Mouse (Mus musculus) yolk sac, embryonic 10.5 days (tissue): ENCODE data around the gene Wdr89.

Experiments
- DNase-seq: peaks from one replicate; pipeline ENCODE4 v3.0.0-alpha.2; 2017; ENCODE audit warnings: low spot score

Wdr89 gene

DNA sequence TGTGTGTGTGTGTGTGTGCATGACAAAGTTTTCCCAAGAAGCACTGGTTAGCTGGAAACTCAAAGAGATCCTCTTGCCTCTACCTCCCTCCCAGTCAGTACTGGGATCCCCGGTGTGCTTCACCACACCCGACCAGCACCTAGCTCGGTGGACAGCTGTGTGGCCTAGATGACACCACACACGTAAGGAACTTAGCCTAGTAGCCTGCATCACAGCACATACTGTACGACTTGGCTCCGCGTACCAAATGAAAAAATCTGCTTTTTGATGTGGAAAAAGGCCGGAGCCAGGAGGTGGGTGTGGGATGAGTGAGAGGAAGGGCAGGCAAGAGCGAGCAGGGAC, 450 bp downstream of the Wdr89 start:
- no peak for DNase-seq

- no peak for DNase-seq
Observed at GRCm38 (mm10) chr12:75668221-75668620, 1.1 kb downstream of the Wdr89 start.

DNA sequence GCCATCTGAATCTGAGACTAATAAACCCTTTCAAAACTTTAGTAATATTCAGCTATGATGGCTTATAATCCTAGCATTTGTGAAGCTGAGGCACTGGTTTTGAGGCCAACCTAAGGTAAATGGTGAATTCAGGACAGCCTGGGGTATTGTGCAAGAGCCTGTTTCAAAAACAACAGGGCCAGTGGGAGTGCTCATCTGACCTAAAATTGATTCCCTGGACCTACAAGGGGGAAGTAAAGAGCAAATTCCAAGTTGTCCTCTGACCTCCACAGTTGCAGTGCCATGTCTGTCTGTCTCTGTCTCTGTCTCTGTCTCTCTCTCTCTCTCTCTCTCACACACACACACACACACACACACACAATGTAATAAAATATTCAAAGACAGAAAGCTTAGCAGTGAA, 2.4 kb downstream of the Wdr89 start:
- no peak for DNase-seq

DNA sequence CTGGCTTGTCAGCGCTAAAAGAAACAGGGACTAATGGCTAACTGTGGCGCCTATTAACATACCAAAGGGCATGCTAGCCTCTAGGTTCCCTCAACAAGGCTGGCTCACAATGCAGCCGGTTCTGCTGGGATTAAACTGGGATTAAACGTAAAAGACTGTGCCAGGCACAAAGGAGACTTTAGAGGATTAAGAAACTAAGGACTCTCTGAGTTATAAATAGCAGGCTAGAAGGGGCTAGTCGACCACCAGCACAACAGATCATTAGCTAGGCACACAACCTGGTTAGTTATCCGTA, 4.9 kb downstream of the Wdr89 start:
- no peak for DNase-seq

GRCm38 (mm10) chr12:75663646-75664515, 5.5 kb downstream of the Wdr89 start:
- no peak for DNase-seq

DNA sequence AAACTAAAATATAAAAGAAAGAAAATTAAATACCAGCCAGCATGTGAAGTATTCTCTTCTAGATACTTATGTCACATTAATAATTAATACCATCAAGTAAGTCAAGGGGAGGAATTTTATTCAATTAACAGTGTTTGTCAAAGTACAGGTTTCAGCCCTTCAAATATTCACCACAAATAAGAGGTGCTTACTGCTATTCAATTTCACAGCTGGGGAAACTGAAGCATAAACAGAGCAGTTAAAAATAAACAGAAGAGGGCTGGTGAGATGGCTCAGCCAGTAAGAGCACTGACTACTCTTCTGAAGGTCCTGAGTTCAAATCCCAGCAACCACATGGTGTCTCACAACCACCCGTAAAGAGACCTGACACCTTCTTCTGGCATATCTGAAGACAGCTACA, 7.0 kb downstream of the Wdr89 start:
- DNase-seq, result no peak

- no peak for DNase-seq
Observed at GRCm38 (mm10) chr12:75658403-75658802, 10.9 kb downstream of the Wdr89 start.

- DNase-seq, result no peak
Observed at GRCm38 (mm10) chr12:75656580-75656979, 12.8 kb downstream of the Wdr89 start.

GRCm38 (mm10) chr12:75654247-75654801, 15.0 kb downstream of the Wdr89 start:
- no peak for DNase-seq

DNA sequence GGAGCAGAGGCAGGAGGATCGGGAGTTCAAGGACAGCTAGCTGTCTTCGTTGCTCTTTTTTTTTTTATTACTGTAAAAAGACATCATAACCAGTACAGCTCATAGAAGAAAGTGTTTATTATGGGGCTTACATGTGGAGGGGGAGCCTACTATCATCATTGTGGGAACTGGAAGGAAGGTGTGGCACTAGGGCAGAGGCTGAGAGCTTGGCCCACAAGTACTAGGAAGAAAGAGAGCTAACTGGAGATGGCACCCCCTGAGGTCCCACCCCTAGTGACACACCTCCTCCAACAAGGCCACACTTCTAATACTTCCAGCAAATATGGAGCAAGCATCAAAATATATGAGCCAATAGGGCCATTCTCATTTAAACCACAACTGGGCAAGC, 19.6 kb downstream of the Wdr89 start:
- DNase-seq, result no peak

GRCm38 (mm10) chr12:75649058-75649705, 20.2 kb downstream of the Wdr89 start:
- DNase-seq, result no peak

DNA sequence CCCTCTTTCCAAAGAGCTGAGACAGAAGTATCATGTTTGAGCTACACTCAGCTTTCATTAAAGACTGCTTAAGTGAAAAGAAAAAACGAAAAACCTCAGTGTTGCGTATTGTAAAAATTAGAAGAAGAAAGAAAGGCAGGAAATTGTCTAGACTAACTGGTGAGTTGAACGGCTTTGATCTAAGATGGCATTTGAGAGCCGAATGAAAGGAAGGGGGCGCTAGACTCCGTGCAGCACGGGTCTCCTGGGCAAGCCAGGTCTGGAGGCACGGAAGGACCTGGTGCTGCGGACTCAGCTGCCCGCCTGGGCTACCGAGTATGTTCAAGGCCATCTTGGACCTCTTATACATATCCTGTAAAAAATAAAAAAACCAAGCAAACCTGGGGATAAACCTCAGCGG, 21.1 kb downstream of the Wdr89 start:
- DNase-seq, result no peak

- no peak for DNase-seq
Observed at GRCm38 (mm10) chr12:75647663-75648062, 21.7 kb downstream of the Wdr89 start.

GRCm38 (mm10) chr12:75645780-75646179, 23.6 kb downstream of the Wdr89 start:
- DNase-seq, result no peak

DNA sequence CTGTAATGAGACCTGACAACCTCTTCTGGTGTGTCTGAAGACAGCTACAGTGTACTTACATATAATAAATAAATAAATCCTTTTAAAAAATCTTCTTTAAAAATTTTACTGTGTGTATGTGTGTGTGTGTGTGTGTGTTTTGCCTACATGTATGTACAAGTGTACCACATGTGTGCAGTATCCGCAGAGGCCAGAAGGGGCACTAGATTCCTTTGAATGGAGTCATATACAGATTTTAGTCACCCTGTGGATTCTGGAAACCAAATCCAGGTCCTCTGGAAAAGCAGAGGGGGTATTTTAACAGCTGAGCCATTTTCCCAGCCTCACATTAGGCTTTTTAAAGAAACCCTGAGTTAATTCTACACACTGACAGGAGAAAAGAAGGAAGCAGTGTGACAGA, 27.6 kb downstream of the Wdr89 start:
- DNase-seq, result no peak

DNA sequence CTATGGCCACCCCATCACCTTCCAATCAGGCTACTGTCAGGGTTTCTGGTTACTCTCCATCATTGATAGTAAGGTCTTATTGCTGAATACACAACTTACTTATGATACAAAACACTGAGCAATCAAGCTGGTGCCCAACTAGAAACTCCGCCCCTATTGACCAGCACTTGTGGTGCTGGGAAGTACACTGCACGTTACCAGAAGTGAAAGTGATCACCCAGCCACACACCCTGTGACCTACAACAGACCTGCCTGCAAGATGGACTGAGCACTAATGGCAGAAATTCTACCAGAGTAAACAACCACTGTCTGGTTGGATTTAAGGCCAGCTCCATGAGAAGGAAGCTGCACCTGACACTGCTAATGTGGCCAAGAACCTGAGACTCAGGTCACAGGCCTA, 31.0 kb downstream of the Wdr89 start:
- no peak for DNase-seq

GRCm38 (mm10) chr12:75637103-75637502, 32.2 kb downstream of the Wdr89 start:
- no peak for DNase-seq

DNA sequence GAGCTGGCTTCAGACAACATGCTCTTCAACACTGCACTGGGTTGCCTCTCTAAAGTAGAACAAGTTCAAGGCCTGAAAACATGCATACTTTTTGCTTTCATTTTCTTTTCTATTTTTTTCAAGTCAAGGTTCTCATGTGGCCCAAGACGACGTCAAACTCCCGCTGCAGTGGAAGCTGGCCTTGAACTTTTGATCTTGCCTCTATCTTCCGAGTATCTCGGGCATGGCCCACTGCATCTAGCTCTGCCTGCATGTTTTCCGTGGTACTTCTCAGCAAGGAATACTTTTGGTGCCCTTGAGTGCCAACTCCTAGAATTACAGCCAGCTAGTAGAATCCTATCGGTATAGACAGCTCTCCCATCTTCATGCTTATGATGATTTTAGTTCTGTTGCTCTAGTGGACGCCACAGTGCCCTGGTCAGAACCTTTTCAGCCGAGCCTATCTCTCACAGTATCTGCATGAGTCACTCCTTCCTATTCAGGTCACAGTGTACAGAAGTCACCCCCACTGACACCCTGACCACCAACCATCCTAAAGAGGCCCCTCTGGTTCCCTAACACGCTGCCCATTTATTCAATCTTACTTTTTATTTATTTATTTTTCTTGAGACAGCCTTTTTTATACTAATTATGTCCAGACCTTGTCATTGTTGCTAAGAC, 33.4 kb downstream of the Wdr89 start:
- no peak for DNase-seq

DNA sequence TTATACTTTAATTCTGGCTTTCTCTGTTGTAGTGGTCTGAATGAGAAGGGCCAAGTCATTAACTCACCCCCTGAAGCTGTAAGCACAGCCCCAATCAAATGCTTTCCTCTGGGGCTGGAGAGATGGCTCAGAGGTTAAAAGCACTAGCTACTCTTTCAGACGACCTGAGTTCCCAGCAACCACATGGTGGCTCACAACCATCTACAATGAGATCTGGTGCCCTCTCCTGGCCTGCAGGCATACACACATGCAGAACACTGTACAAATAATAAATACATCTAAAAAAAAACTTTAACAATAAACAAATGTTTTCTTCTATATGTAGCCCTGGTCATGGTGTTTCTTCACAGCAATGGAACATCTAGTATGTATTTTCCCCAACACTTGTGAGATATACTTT, 39.7 kb downstream of the Wdr89 start:
- DNase-seq, result no peak

DNA sequence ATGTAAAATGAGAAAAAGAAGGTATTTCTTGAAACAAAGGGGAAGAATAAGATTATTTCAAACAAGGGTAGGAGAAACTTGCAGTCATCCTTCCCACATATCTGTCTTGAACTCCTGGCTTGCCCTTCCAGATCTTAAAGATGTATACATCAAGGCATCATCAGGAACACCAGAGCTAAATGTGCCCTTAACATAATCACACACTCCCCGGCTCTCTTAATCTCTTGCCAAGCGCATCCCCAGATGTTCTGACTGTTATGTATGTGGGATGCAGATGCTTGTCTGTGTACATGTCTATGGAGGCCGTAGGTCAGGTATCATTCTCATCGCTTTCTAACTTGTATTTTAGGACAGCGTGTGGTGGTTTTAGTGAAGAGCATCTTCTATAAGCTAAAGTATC, 46.0 kb downstream of the Wdr89 start:
- DNase-seq, result no peak

DNA sequence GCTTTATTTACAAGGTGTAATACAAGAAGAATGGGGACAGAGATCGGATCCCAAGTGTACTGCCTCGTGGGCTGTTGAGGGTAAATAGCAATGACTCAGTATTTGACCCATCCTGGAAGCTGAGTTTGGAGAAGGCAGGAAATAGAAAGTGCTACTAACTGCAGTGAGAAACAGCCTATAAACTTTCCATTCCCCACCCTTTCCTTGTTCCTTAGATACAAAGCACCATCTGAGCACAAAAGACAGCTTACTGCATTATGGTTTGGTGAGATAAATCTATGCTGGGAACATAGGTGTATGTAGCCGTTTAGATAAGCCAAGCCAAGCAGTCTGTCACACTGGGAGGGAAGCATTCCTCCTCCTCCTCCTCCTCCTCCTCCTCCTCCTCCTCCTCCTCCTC, 46.5 kb downstream of the Wdr89 start:
- DNase-seq, result no peak

- DNase-seq, result no peak
Observed at GRCm38 (mm10) chr12:75616841-75617240, 52.5 kb downstream of the Wdr89 start.

- peak; percentile 19 for DNase-seq
Observed at GRCm38 (mm10) chr12:75616158-75616791, 53.1 kb downstream of the Wdr89 start.
